Mouse (Mus musculus): Measurements from ENCODE around the gene A2ml1. TPM values are rescaled to one million over a fixed set of nuclear protein-coding genes. Genes with fewer than 3 reads are reported as not detected.

A2ml1 gene
- polyA plus RNA-seq, 1 experiment from 2014 or later = 20.5 TPM

DNA sequence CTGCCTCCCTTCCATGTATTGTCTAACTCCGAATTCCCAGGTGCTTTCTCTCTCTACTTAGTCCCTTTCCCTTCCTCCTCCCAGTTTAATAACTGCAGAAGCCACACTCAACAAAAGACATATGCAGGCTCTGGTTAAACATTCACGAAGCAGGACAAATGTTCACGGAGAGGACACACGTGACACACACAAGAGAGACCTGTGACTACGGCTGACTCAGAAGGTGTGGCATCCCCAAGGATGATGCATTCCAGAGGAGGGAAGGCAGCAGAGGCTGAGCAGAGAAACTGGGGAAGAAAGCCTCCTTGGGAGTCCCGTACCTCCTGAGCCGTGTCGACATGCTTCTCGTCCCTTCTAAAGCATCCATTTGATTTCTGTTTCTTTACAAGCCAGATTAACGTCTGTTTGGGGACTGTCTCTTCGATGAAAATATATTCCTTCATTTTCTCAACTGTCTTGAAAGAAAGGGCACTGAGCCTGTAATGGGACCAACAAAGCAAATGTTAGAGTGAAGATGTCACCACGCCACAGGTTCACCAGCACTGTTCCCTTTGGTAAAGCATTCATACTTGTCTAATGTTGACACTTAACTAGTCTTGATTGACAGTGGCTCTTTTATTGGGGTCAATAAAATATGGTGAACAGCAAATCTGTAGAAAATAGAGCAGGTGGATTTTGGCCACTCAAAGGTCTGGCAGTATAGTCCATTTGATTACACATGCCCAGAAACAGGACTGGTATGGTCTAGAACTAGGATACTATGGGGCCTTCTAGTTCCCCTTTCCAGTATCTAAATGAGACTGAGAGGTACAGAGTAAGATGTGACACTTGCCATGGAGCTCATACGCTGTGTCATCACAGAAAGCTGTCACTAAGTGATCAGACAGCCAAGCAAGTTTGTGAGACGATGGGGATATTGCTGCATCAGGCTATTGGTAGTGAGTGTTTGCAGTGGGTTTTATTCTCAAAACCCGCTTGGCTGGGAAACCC lies 31.6 kb downstream of the A2ml1 start:
- 68% methylated on average over 15 of the region's 15 CpGs for WGBS (ENCODE audit: insufficient replicate concordance)
- no peaks in the 10 kb centered on the region for H3K9me3 ChIP-seq (replicated peaks)
- no peaks in the 10 kb centered on the region for H3K4me1 ChIP-seq (replicated peaks)
- H3K4me3 ChIP-seq (replicated peaks) = no peak overlapping the region
- no peak for ATAC-seq (ENCODE audit: insufficient read depth)
- no peak overlapping the region for H3K9ac ChIP-seq
- H3K27ac ChIP-seq (replicated peaks) = no peak overlapping the region
- H3K4me2 ChIP-seq = no peak overlapping the region
- no peaks in the 10 kb centered on the region for H3K36me3 ChIP-seq (replicated peaks)
- no peaks in the 10 kb centered on the region for H3K27me3 ChIP-seq

DNA sequence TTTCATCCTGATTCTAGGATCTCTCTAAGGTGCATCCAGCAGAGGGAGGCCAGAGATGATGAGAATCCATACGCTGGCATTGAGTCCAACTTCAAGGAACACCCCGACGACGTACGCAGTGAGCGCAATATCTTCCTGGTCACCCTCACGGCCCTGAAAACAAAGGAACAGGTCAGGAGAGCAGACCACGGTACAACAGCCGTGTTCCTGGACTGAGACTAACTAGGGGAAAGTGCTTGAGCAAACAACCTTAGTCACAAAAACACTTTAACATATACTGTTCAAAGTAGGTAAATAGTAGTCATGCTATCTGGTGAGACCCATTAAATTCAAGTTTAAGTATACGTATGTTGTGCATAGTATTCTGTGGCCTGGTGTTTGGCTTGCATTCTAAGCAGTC lies 32.9 kb downstream of the A2ml1 start:
- H3K27ac ChIP-seq (replicated peaks) = no peak overlapping the region
- no peaks in the 10 kb centered on the region for H3K4me1 ChIP-seq (replicated peaks)
- no peaks in the 10 kb centered on the region for H3K36me3 ChIP-seq (replicated peaks)
- no peak overlapping the region for H3K4me3 ChIP-seq (replicated peaks)
- H3K4me2 ChIP-seq = no peak overlapping the region
- no peaks in the 10 kb centered on the region for H3K9me3 ChIP-seq (replicated peaks)
- WGBS (ENCODE audit: insufficient replicate concordance) = 76% methylated on average over 10 of the region's 10 CpGs
- no peaks in the 10 kb centered on the region for H3K27me3 ChIP-seq
- no peak overlapping the region for H3K9ac ChIP-seq
- 0 out of 2 replicates have a peak, but pooled peaks have one; percentile 28 for ATAC-seq (ENCODE audit: insufficient read depth)

DNA sequence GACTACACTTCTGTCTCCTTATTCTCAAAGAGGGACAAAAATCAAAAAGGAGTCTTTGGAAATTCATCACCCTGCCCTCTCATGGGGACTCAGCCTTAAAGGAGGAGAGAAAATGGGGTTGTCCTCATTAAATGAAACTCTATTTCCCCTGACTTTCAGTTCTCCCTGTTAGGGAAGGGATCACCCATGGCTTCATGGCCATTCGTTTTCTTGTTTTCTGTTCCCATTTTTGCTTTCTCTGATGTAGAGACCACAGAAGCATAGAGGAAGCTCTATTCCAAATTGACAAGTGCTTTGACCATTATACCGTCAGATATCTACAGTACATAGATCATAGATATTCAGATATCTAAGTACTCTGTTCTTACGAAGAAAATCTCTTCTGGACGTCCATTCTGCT lies 36.0 kb downstream of the A2ml1 start:
- H3K9ac ChIP-seq = no peak overlapping the region

DNA sequence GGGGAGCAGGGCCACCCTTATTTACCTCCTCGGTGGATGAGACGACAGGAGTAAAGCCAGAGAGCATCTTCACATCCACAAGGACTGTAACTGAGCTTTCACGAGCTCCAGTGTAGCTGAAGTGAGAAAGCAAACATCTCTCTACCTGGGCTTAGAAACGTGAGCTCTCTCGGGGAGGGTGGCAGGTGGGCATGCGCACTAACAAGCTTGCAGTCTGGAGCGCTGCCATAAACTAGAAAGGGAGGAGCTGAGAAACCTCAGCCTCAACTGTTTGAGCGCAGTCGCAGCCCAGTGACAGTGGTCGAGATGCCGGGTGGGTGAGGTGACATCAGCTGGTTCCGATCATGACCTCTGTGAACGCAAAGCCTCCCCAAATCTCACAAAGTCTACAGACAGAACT lies 38.2 kb downstream of the A2ml1 start:
- Histone ChIP-seq H3K4me3 (replicated peaks) (no peak overlapping the region), H3K9ac (no peak overlapping the region), H3K4me2 (no peak overlapping the region), H3K9me3 (replicated peaks) (no peaks in the 10 kb centered on the region), H3K4me1 (replicated peaks) (no peaks in the 10 kb centered on the region), H3K27me3 (no peaks in the 10 kb centered on the region), H3K36me3 (replicated peaks) (no peaks in the 10 kb centered on the region), H3K27ac (replicated peaks) (no peak overlapping the region)
- WGBS (ENCODE audit: insufficient replicate concordance) = 61% methylated on average over 13 of the region's 13 CpGs
- 0 out of 2 replicates have a peak, but pooled peaks have one; percentile 15 for ATAC-seq (ENCODE audit: insufficient read depth)

More for the DNA sequence above, 36.0 kb downstream of the A2ml1 start:
- no peak overlapping the region for H3K27ac ChIP-seq (replicated peaks)
- ATAC-seq (ENCODE audit: insufficient read depth) = no peak
- H3K36me3 ChIP-seq (replicated peaks) = no peaks in the 10 kb centered on the region
- no peaks in the 10 kb centered on the region for H3K9me3 ChIP-seq (replicated peaks)
- WGBS (ENCODE audit: insufficient replicate concordance) = 50% methylated on average over 4 of the region's 4 CpGs
- no peaks in the 10 kb centered on the region for H3K4me1 ChIP-seq (replicated peaks)
- H3K4me2 ChIP-seq = no peak overlapping the region
- no peaks in the 10 kb centered on the region for H3K27me3 ChIP-seq
- no peak overlapping the region for H3K4me3 ChIP-seq (replicated peaks)

DNA sequence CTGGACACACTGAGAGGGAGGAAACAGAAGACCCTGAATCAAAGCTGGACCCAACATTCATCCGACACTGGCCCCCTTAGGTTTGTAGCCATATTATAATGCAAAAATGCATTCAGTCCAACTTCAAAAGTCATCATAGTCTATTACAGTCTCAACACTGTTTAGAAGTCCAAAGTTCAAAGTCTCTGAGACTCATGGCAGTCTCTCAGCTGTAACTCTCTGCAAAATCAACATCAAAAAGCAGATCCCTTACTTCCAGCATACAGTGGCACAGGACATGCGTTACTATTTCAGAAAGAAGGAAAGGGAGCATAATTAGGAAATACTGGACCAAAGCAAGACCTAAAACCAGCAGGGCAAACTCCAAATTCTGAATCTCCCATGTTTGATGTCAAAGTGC lies 46.2 kb downstream of the A2ml1 start:
- Histone ChIP-seq H3K4me1 (replicated peaks) (no peaks in the 10 kb centered on the region), H3K27ac (replicated peaks) (peak overlapping the region; percentile 16; the same call in 1 of the 2 replicates), H3K9ac (no peak overlapping the region), H3K9me3 (replicated peaks) (no peaks in the 10 kb centered on the region), H3K4me2 (no peak overlapping the region), H3K36me3 (replicated peaks) (no peaks in the 10 kb centered on the region), H3K27me3 (no peaks in the 10 kb centered on the region), H3K4me3 (replicated peaks) (no peak overlapping the region)
- 64% methylated on average over 2 of the region's 2 CpGs for WGBS (ENCODE audit: insufficient replicate concordance)
- no peak; the same call in 1 of the 2 replicates for ATAC-seq (ENCODE audit: insufficient read depth)

DNA sequence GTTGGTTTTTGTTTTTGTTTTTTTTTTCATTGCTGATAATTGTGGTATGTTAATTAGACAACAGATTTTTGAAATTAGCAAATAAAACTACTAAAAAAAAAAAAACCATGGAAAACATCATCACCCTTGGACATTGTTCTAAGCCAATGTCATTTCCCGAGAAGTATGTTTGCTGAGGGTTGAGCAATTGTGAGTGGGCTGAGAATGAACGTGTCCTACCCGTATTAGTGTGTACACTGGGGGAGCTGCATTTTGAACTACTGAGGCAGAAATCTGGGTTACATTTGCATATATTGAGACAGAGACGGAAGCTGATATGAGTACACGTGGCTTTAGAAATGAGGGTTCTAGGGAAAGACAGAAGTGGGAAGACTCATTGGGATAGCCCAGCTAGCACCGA lies 48.1 kb downstream of the A2ml1 start:
- no peaks in the 10 kb centered on the region for H3K27me3 ChIP-seq
- H3K27ac ChIP-seq (replicated peaks) = peak overlapping the region; percentile 77
- ATAC-seq (ENCODE audit: insufficient read depth) = peak; percentile 78
- no peaks in the 10 kb centered on the region for H3K4me1 ChIP-seq (replicated peaks)
- no peak overlapping the region for H3K4me3 ChIP-seq (replicated peaks)
- H3K9me3 ChIP-seq (replicated peaks) = no peaks in the 10 kb centered on the region
- H3K4me2 ChIP-seq = no peak overlapping the region
- no peaks in the 10 kb centered on the region for H3K36me3 ChIP-seq (replicated peaks)
- WGBS (ENCODE audit: insufficient replicate concordance) = 54% methylated on average over 6 of the region's 6 CpGs
- H3K9ac ChIP-seq = no peak overlapping the region

DNA sequence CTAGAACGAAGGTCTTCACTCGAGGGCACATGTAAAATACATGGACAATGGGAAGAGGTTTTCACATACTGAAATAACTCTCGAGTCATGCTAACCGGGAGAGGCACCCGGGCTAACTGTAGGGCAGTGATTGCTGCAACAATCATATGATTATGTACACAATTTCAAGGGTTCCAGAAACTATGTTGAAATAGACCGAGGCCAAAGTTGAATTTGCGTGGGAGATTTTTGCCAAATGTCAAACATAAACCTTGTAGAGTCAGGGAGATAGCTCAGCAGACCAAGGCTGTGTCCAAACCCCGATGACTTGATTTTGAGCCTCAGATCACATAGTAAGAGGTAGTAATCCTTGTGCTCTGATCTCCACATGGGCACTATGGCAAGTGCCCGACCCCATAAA lies 48.7 kb downstream of the A2ml1 start:
- H3K27ac ChIP-seq (replicated peaks) = peak overlapping the region; percentile 59; the same call in 1 of the 2 replicates
- H3K4me1 ChIP-seq (replicated peaks) = no peaks in the 10 kb centered on the region
- peak; percentile 55 for ATAC-seq (ENCODE audit: insufficient read depth)
- no peaks in the 10 kb centered on the region for H3K9me3 ChIP-seq (replicated peaks)
- WGBS (ENCODE audit: insufficient replicate concordance) = 62% methylated on average over 9 of the region's 9 CpGs
- H3K36me3 ChIP-seq (replicated peaks) = no peaks in the 10 kb centered on the region
- no peaks in the 10 kb centered on the region for H3K27me3 ChIP-seq
- no peak overlapping the region for H3K4me2 ChIP-seq
- no peak overlapping the region for H3K4me3 ChIP-seq (replicated peaks)
- H3K9ac ChIP-seq = no peak overlapping the region

DNA sequence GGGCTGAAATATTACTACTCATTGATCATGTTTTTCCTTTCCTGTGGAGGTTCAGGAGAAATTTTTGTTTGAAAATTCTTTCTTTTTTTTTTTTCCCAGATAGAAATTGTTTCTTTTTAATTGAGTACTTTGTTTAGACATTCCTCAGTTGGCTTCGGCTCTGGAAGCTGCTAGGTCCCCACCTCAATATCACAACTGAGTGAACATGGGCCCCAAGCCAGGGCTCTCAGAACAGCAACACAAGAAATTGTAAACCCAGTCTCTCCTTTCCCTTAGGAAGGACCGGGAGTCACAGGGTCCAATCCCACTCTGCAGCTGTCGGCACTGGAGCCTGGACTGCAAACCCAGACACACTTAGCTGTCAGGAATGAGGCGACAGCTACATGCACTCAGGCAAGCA lies 52.9 kb downstream of the A2ml1 start:
- no peak overlapping the region for H3K9ac ChIP-seq
- no peaks in the 10 kb centered on the region for H3K9me3 ChIP-seq (replicated peaks)
- H3K4me2 ChIP-seq = no peak overlapping the region
- no peaks in the 10 kb centered on the region for H3K36me3 ChIP-seq (replicated peaks)
- H3K4me3 ChIP-seq (replicated peaks) = no peak overlapping the region
- H3K27ac ChIP-seq (replicated peaks) = no peak overlapping the region
- H3K4me1 ChIP-seq (replicated peaks) = no peaks in the 10 kb centered on the region
- no peak for ATAC-seq (ENCODE audit: insufficient read depth)
- no peaks in the 10 kb centered on the region for H3K27me3 ChIP-seq
- 60% methylated on average over 4 of the region's 4 CpGs for WGBS (ENCODE audit: insufficient replicate concordance)

DNA sequence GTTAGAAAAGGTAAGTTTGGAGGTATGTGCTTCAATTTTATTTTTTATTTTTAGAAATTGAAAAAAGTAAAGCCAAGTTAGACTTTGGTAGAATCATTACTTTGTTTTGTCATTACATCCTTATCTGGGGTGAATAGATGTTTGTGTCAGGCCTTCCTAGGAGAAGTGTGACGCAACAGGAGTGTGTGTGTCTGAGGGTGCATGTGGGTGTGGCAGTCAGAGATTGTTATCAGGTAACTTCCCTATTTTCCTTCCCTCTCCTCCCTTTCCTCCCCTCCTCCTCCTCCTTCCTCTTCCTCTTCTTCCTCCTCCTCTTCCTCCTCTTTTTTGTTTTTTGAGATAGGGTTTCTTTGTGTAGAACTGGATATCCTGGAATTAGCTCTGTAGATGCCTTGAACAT lies 54.3 kb downstream of the A2ml1 start:
- Histone ChIP-seq H3K4me1 (replicated peaks) (no peaks in the 10 kb centered on the region), H3K9ac (no peak overlapping the region), H3K27ac (replicated peaks) (peak overlapping the region; percentile 62), H3K4me2 (no peak overlapping the region), H3K36me3 (replicated peaks) (no peaks in the 10 kb centered on the region), H3K9me3 (replicated peaks) (no peaks in the 10 kb centered on the region), H3K27me3 (no peaks in the 10 kb centered on the region), H3K4me3 (replicated peaks) (no peak overlapping the region)
- ATAC-seq (ENCODE audit: insufficient read depth) = no peak
- WGBS (ENCODE audit: insufficient replicate concordance) = 8% methylated on average over 1 of the region's 1 CpGs

DNA sequence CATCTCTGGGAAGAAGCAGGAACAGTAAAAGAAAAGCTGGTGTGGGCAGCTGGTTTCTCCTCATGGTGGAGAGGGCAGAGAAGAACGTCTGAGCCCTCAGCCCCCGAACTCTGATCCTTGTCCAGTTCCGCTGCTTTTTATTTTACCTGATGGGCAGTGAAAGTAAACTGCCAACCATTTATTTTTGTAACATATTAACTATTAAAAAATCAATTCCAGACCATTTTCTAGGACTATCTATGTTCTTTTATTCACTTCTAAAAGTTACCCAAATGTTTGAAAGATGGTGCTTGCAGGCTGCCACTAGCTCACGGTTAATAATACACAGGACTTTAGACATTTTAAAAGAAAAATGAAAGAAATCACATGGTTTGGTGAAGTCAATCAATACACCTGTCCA lies 54.8 kb downstream of the A2ml1 start, which contains the start of gene Pzp:
TSS of gene Pzp (minus strand) at position 120 of the 400 bp plus-strand sequence.
- ATAC-seq (ENCODE audit: insufficient read depth) = no peak
- Histone ChIP-seq H3K27me3 (no peaks in the 10 kb centered on the region), H3K4me1 (replicated peaks) (no peaks in the 10 kb centered on the region), H3K36me3 (replicated peaks) (peaks cover 3% of the 10 kb centered on the region; the same call in 1 of the 2 replicates), H3K9me3 (replicated peaks) (no peaks in the 10 kb centered on the region), H3K4me3 (replicated peaks) (peak within 1 kb of the TSS; percentile 30), H3K27ac (replicated peaks) (peak within 1 kb of the TSS; percentile 65), H3K9ac (no peak within 1 kb of the TSS), H3K4me2 (peak within 1 kb of the TSS; percentile 7)
- 64% methylated on average over 4 of the region's 4 CpGs for WGBS (ENCODE audit: insufficient replicate concordance)

DNA sequence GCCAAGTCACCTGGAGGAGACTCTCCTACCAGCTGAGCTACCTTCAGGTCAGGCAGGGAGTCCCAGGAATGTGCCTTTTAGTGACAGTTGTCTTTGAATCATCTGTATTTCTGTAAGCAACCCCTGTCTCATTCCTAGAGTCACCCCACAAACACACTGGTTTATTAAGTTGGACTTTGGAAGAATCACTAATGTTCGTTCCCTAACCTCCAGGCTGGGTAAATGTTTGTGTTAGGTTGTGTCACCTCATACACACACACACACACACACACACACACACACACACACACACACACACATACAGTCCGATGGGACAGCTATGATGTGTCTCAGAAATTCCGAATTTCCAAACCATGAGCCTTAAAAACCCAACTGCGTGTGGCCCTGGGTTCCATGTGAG lies 55.6 kb downstream of the A2ml1 start:
- Histone ChIP-seq H3K9ac (no peak overlapping the region), H3K9me3 (replicated peaks) (no peaks in the 10 kb centered on the region), H3K27ac (replicated peaks) (peak overlapping the region; percentile 65), H3K4me1 (replicated peaks) (no peaks in the 10 kb centered on the region), H3K4me2 (peak overlapping the region; percentile 7), H3K36me3 (replicated peaks) (peaks cover 6% of the 10 kb centered on the region; the same call in 1 of the 2 replicates), H3K4me3 (replicated peaks) (peak overlapping the region; percentile 30), H3K27me3 (no peaks in the 10 kb centered on the region)
- peak; percentile 42 for ATAC-seq (ENCODE audit: insufficient read depth)
- WGBS (ENCODE audit: insufficient replicate concordance) = 51% methylated on average over 4 of the region's 4 CpGs

Data from liver, embryonic 15.5 days (tissue).